Mouse (Mus musculus) ES-Bruce4 (cell line): ENCODE results near the gene Fbxl12.

Source experiments
- CTCF ChIP-seq: IDR thresholded peaks from one replicate; pipeline ENCODE4 v1.8.1; 2011; ENCODE audit warnings: low read depth, low read length
- EP300 ChIP-seq: IDR thresholded peaks from 2 replicates; pipeline ENCODE4 v1.6.1; 2011; ENCODE audit warnings: low read depth, low read length; ENCODE audit not compliant: insufficient read depth
- POLR2A ChIP-seq: IDR thresholded peaks from one replicate; pipeline ENCODE4 v1.8.1; 2011; ENCODE audit warnings: low read length; ENCODE audit not compliant: insufficient read depth

DNA sequence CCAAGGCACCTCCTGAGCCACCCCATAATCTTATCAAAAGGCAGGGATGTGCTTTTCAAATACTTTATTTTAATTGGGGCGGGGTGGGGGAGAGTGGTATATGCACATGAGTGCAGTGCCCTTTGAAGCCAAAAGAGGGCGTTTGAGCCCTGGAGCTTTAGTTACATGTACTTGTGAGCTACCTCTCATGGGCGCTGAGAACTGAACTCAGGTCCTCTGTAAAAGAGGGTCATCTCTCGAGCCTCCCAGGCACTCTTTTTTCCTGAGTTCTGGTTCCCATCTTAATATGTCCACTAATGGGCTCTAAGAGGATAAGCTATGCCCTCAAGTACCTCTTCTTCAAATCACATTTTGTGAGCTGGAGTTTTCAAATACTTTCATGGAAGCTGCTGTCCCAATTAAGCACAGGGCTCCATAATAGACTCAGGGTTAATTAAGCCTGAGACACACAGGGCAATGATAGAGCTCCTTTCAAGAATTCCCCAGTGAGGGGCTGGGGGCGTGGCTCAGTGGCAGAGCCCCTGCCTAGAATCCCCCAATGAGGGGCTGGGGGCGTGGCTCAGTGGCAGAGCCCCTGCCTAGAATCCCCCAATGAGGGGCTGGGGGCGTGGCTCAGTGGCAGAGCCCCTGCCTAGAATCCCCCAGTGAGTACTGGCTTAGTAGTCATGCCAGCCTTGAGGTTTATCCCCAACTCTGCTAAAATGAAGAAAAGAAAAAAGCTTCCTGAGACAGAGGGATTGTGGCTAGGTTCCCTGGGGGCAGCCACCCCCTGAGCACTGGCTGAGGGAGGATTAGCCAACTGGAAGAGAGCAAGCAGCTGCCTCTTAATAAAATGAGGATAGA, 37.2 kb upstream of the Fbxl12 start:
- no peak for TF ChIP-seq POLR2A
- TF ChIP-seq CTCF = no peak
- no peak for TF ChIP-seq EP300
